Mouse (Mus musculus): ENCODE results near the gene Gabbr2. TPM values are rescaled to one million over a fixed set of nuclear protein-coding genes. Genes with fewer than 3 reads are reported as not detected.

Gene Gabbr2
- total RNA-seq, 4 experiments from 2014 or later: 0.05 to 0.17 TPM; not detected in 2

DNA sequence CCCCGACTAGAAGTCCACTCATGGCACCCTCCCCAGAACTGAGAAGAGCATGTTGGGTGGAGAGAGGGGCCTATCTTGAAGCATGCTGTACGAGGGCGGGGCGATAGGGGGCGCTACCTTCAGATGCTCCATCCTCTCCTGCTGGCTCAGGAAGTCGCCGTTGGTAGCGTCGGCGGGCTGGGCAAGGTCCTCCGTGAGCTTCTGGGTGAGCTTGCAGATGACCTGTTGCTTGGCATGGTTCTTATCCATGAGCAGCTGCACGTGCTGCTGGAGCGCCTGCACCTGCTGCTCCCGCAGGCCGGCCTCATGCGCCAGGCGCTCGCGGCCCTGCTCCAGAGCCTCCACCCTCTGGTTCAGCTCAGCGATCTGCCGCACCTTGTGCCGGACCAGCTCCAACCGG lies 371.3 kb downstream of the Gabbr2 start:
- no peak for DNase-seq (ENCODE audit: low spot score in 2 of 2)

DNA sequence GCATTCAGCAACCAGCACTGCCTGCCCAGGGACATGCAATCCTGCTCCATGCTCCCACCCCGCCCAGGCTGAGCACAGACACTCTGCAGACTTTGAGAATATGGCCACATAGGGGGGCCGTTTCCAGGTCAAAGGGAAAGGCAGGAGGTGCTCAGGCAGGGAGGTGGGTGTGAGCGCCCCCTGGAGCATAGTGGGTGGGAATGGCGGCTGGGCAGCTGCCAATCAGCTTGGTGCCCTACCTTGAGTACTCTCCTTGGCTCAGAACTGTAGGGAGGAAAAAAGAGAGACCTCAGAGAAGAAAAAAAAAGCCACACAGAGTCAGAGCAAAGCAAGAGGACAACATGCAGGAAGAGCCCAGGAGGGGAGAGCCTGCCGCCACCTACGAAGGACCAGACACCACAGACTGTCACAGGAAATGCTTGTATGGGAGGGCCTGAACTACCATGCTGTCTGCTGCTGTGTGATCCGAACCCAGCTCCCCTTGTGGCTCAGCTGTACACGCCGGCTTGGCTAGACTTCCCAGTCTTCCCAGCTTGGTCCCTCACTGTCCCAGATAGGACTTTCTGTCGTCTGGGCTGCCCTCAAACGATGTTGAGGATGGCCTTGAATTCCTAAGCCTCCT lies 373.4 kb downstream of the Gabbr2 start:
- DNase-seq (ENCODE audit: low spot score in 2 of 2): no peak

DNA sequence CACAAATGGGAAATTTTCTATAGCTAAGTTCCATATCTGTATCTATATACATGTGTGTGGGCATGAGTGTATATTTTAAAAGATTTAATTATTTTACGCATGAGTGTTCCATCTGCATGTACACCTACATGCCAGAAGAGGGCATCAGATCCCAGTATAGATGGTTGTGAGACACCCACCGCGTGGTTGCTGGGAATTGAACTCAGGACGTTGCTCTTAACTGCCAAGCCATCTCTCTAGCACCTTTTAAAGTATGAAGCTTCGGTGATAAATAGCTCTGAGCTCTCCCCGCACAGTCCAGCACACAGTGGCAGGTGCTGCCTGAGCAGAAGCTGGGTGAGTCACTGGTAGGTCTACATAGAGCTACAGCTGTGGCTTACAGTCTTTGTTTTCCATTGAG lies 374.3 kb downstream of the Gabbr2 start:
- DNase-seq (ENCODE audit: low spot score in 2 of 2): no peak

DNA sequence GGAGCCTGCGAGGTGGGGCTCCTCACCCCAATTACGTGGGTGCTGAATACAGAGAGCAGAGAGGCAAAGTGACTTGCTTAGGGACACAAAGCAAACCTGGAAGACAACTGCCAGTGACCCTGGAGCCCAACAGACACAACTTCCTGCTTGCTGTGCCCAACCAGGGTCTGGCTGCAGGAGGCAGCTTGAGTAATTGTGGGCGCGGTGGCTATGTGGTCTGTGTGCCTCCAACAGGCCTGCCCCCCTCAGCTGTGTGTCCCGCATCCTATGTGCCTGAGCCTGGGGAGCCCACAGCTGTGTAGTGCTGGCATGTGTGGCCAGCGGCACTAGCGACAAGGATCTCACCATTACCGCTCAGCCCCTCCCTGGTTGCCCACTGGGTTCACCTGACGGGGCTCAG lies 377.0 kb downstream of the Gabbr2 start:
- no peak for DNase-seq (ENCODE audit: low spot score in 2 of 2)

DNA sequence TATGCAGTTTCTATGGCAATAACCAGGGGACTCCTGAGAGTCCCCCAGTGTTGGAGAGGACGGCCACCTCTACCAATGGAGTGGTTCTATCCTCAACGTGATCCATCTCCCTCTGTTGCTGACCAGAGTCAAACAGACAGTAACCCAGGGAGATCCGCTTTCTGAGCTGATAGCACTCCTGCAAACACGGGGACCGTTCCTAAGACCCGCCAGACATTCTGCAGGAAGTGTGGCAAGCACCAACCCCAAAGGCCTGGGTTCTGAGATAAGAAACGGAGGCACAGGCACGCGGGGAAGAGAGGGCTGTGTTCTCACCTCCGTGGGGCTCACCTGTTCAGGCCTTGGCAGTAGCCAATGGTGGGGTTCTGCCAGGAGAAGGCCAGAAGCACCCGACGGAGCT lies 378.1 kb downstream of the Gabbr2 start:
- DNase-seq (ENCODE audit: low spot score in 2 of 2): no peak

Other genes with a start within 250 kb of the Gabbr2 start
- gene Anks6, start 65.6 kb upstream of the Gabbr2 start, total RNA-seq (2022): 1 to 10 TPM in 2 of 4 experiments, under 1 TPM in 2; 0.78 to 1.7 (median 1.1) TPM
- under 1 TPM in 2 of 4 experiments, not detected in 2; 0.12 to 0.16 TPM for gene Galnt12, start 100.0 kb upstream of the Gabbr2 start, total RNA-seq (2022)
- gene Col15a1, start 216.3 kb upstream of the Gabbr2 start, total RNA-seq (2022): 10 to 100 TPM in 3 of 4 experiments, 1 to 10 TPM in 1; 9.7 to 30.8 (median 14.9) TPM

Data from gastrocnemius, adult 8-10 months (tissue).